23 mouse cellular contexts compared by ENCODE assay signal in genomic region chr2:115872851-115873250, GRCm38 (mm10).
DNase-seq lines count a peak whose midpoint lies in the region; ATAC-seq and TF ChIP-seq lines count a peak whose summit lies in the region.
"Had no signal": no experiment of that assay in that cellular context is flagged by ENCODE, and none has a peak within 500 bp of the region (broad histone marks: within the 10 kb centered on the region; RNA-seq: fewer than 3 reads in every experiment).

No protein-coding gene starts in this region.

- no peak overlapping the region for H3K4me3 ChIP-seq in heart, embryonic 13.5 days
- H3K4me3 ChIP-seq in lung, postnatal 0 days (ENCODE audit: low read depth, low read length), result no peak overlapping the region
- H3K4me3 ChIP-seq: heart, embryonic 15.5 days; hindbrain, embryonic 12.5 days; liver, embryonic 13.5 days; neural tube, embryonic 13.5 days had no signal

- H3K9ac ChIP-seq in heart, embryonic 13.5 days, result no peak overlapping the region
- H3K9ac ChIP-seq in lung, postnatal 0 days (replicated peaks; ENCODE audit: low read depth), result no peak overlapping the region
- H3K9ac ChIP-seq: heart, embryonic 15.5 days; hindbrain, embryonic 12.5 days; liver, embryonic 13.5 days; neural tube, embryonic 13.5 days had no signal

- 23% methylated on average over 2 of the region's 2 CpGs for WGBS in heart, embryonic 13.5 days
- WGBS in lung, postnatal 0 days, result 33% methylated on average over 2 of the region's 2 CpGs

- H3K27me3 ChIP-seq in heart, embryonic 13.5 days (replicated peaks), result no peaks in the 10 kb centered on the region
- H3K27me3 ChIP-seq in lung, postnatal 0 days (replicated peaks; ENCODE audit: insufficient read depth, low read length), result no peaks in the 10 kb centered on the region
- H3K27me3 ChIP-seq: heart, embryonic 15.5 days; hindbrain, embryonic 12.5 days; liver, embryonic 13.5 days; neural tube, embryonic 13.5 days; Patski had no signal

- TF ChIP-seq EP300 in lung, postnatal 0 days (IDR thresholded peaks at IDR 0.05), result no peak

- no peaks in the 10 kb centered on the region for H3K9me3 ChIP-seq in heart, embryonic 13.5 days
- no peaks in the 10 kb centered on the region for H3K9me3 ChIP-seq in lung, postnatal 0 days (ENCODE audit: low read length)
- H3K9me3 ChIP-seq: heart, embryonic 15.5 days; hindbrain, embryonic 12.5 days; liver, embryonic 13.5 days; neural tube, embryonic 13.5 days had no signal

- H3K4me1 ChIP-seq in heart, embryonic 13.5 days, result peaks cover 75% of the 10 kb centered on the region
- H3K4me1 ChIP-seq in lung, postnatal 0 days (ENCODE audit: insufficient read depth, low read depth, low read length), result no peaks in the 10 kb centered on the region
- H3K4me1 ChIP-seq: liver, embryonic 13.5 days had no signal

- no peak overlapping the region for H3K4me2 ChIP-seq in heart, embryonic 13.5 days
- no peak overlapping the region for H3K4me2 ChIP-seq in lung, postnatal 0 days (replicated peaks; ENCODE audit: low read depth, low read length)
- H3K4me2 ChIP-seq: heart, embryonic 15.5 days; hindbrain, embryonic 12.5 days; liver, embryonic 13.5 days; midbrain, embryonic 11.5 days; neural tube, embryonic 13.5 days had no signal

- TF ChIP-seq CTCF in lung, postnatal 0 days (IDR thresholded peaks at IDR 0.05), result no peak

- ATAC-seq in heart, embryonic 13.5 days (ENCODE audit: extremely low read depth, insufficient number of reproducible peaks, low FRiP score, low TSS enrichment), result no peak
- ATAC-seq in lung, postnatal 0 days, result no peak
- ATAC-seq: forebrain, embryonic 16.5 days; Patski had no signal

- H3K36me3 ChIP-seq in heart, embryonic 13.5 days, result peaks cover 13% of the 10 kb centered on the region
- no peaks in the 10 kb centered on the region for H3K36me3 ChIP-seq in lung, postnatal 0 days (ENCODE audit: insufficient read depth, low read length)
- H3K36me3 ChIP-seq: heart, embryonic 15.5 days; liver, embryonic 13.5 days; neural tube, embryonic 13.5 days had no signal

- H3K27ac ChIP-seq in heart, embryonic 13.5 days (replicated peaks), result peak overlapping the region; percentile 26; the same call in 1 of the 2 replicates
- H3K27ac ChIP-seq in lung, postnatal 0 days (ENCODE audit: low read length), result no peak overlapping the region
- H3K27ac ChIP-seq: heart, embryonic 15.5 days; hindbrain, embryonic 12.5 days; liver, embryonic 13.5 days; neural tube, embryonic 13.5 days; stomach, postnatal 0 days had no signal

- DNase-seq in heart, postnatal 10 days, result no peak
- peak; percentile 50 for DNase-seq in lung, postnatal 0 days (ENCODE audit: low spot score)
- DNase-seq in lung, postnatal 14 days, result no peak
- DNase-seq in kidney, postnatal 10 days, result peak; percentile 55
- DNase-seq in thymus, adult 18-20 months, result no peak
- no peak for DNase-seq in cerebellum, postnatal 25 days
- DNase-seq in gastrocnemius, adult 8-10 months (ENCODE audit: low spot score in 2 of 2), result no peak
- DNase-seq: adrenal gland, postnatal 36 days; B cell, adult 2 months; cerebellum, adult 2 months; left cerebral cortex, postnatal 4 days; liver, embryonic 13.5 days; lung, postnatal 36 days; right cerebral cortex, postnatal 25 days; thymus, postnatal 14 days had no signal

- intact Hi-C loops in heart, postnatal 10 days (cut with DNase I), result no loop called here

Comparison
In these comparisons a context has a peak if more than half of its experiments do, and no peak if none do; other contexts are left out.
1. DNase-seq: peak in lung, postnatal 0 days (single experiment) and kidney, postnatal 10 days (single experiment); none in heart, postnatal 10 days (0 of 2), lung, postnatal 14 days (single experiment), thymus, adult 18-20 months (0 of 2), cerebellum, postnatal 25 days (0 of 2) and gastrocnemius, adult 8-10 months (0 of 2).